Mouse (Mus musculus) hindbrain, embryonic 11.5 days (tissue): ENCODE measurements around the gene Fam219a. TPM values are rescaled to one million over a fixed set of nuclear protein-coding genes. Genes with fewer than 3 reads are reported as not detected.

Source experiments
- ATAC-seq: fragments of 200-750 bp; cut with Nextera tagmentation; 2 replicates; pipeline ENCODE4 v1.8.0; 2017; ENCODE audit warnings: mild to moderate bottlenecking, moderate TSS enrichment, moderate library complexity; ENCODE audit not compliant: low FRiP score
- DNase-seq: peaks from one replicate; pipeline ENCODE4 v3.0.0-alpha.2; 2015; ENCODE audit warnings: low spot score
- H3K27ac ChIP-seq: fragments of 300-500 bp; sonication (generic); 2 replicates; pipeline ENCODE4 v1.5.1; 2014; ENCODE audit warnings: mild to moderate bottlenecking, low read depth, low read length
- H3K27me3 ChIP-seq: fragments of 300-500 bp; sonication (generic); 2 replicates; pipeline ENCODE4 v1.6.1; 2014; ENCODE audit warnings: mild to moderate bottlenecking, low read length, moderate library complexity, mixed read lengths; ENCODE audit not compliant: control insufficient read depth, insufficient read depth
- H3K36me3 ChIP-seq: fragments of 300-500 bp; sonication (generic); 2 replicates; pipeline ENCODE4 v1.6.1; 2014; ENCODE audit warnings: mild to moderate bottlenecking, low read length, moderate library complexity, mixed read lengths; ENCODE audit not compliant: control insufficient read depth, insufficient read depth
- H3K4me1 ChIP-seq: fragments of 300-500 bp; sonication (generic); replicated peaks from 2 replicates; pipeline ENCODE4 v1.6.1; 2014; ENCODE audit warnings: low read length, mixed read lengths; ENCODE audit not compliant: control insufficient read depth, insufficient read depth
- H3K4me2 ChIP-seq: fragments of 300-500 bp; sonication (generic); replicated peaks from 2 replicates; pipeline ENCODE4 v1.6.1; 2014; ENCODE audit warnings: mild to moderate bottlenecking, low read depth, low read length
- H3K4me3 ChIP-seq: fragments of 300-500 bp; sonication (generic); 2 replicates; pipeline ENCODE4 v1.5.1; 2014; ENCODE audit warnings: low read depth, low read length
- H3K9ac ChIP-seq: fragments of 300-500 bp; sonication (generic); 2 replicates; pipeline ENCODE4 v1.6.1; 2014; ENCODE audit warnings: low read depth, low read length
- H3K9me3 ChIP-seq: fragments of 300-500 bp; sonication (generic); 2 replicates; pipeline ENCODE4 v1.6.1; 2016; ENCODE audit warnings: low read length; ENCODE audit not compliant: control insufficient read depth
- WGBS: fragments of 180-500 bp; shearing (Covaris S2); extraction: QIAGEN DNeasy Blood & Tissue Kit; methylation state at CpG from one replicate; pipeline ENCODE4 v1.1.7; 2014; 5-methylcytosine and 5-hydroxymethylcytosine counted together
- polyA plus RNA-seq: library from polyadenylated mRNA; unstranded; fragments of >200 nt; fragmentation: Nextera tagmentation; extraction: Ambion mirVana; gene quantifications from 2 replicates; pipeline ENCODE4 v1.2.1, GENCODE M21; 2014

Gene Fam219a
- polyA plus RNA-seq, 1 experiment from 2014 or later = 17.6 TPM

DNA sequence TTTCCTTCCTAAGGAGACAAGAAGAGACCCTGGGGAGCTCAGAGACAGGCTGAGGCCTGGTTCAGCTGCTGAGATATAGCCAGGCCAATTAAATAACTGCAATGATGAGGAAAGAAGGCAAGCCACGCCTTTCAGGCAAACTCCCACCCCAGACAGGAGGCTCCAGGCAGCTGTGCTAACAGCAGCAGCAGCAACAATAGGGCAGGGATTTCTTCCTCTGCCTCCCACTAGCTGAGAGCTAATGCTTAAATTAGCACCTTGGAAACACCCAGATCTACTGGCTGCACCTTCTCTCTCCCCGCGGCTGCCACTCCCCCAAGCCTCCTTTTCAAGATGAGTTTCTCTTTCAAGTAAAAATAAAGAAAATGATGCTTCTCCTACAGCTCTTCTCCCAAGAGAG lies 3.2 kb downstream of the Fam219a start:
- Histone ChIP-seq H3K4me1 (peaks cover 12% of the 10 kb centered on the region), H3K4me3 (no peak overlapping the region), H3K4me2 (peak overlapping the region; percentile 7; the same call in 1 of the 2 replicates), H3K9me3 (no peaks in the 10 kb centered on the region), H3K9ac (no peak overlapping the region), H3K27me3 (peaks cover 6% of the 10 kb centered on the region; the same call in 1 of the 2 replicates), H3K36me3 (no peaks in the 10 kb centered on the region), H3K27ac (peak overlapping the region; percentile 33; the same call in 1 of the 2 replicates)
- no peak for DNase-seq
- ATAC-seq = no peak
- WGBS = 24% methylated on average over 3 of the region's 3 CpGs

DNA sequence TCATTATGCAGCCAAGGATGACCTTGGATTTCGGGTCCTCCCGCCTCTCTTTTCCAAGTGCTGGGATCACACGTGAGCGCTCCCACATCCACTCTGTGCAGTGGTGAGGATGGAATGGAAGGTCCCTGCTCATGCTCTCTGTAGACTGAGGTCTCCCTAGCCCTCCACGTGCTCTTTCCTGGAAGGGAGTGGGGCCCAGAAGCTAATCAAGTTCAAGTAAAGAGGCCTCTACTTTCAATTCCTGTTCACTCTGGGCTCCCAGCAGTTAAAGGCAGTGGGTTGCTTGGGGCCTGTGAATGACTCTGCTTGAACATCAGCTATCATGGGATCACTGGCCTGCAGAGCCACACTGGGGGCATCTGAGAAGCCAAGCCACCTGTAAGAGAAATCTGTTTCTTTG lies 6.0 kb downstream of the Fam219a start:
- Histone ChIP-seq H3K9me3 (no peaks in the 10 kb centered on the region), H3K4me1 (peaks cover 11% of the 10 kb centered on the region), H3K27ac (no peak overlapping the region), H3K4me3 (no peak overlapping the region), H3K9ac (no peak overlapping the region), H3K4me2 (no peak overlapping the region), H3K27me3 (peaks cover 6% of the 10 kb centered on the region; the same call in 1 of the 2 replicates), H3K36me3 (no peaks in the 10 kb centered on the region)
- WGBS = 89% methylated on average over 5 of the region's 5 CpGs
- no peak for ATAC-seq
- DNase-seq = no peak

DNA sequence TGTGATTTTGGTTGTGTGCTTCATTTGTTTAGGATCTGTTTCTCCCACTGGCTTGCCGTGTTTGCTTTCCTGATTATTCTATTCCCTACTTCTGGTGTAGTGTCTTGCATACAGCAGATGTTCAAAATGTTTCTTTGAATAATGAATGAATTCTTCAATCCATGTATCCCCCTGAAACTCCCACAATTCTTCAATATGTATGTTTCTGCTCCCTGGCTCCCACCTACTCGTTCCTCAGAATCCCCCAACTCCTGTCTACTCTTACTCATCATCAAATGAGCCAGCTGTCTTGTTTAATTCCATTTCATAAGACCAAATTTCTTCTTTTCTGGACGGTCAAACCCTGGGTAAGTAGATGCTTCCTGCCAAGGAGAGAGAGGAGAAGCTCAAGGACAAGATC lies 12.2 kb downstream of the Fam219a start:
- no peaks in the 10 kb centered on the region for H3K36me3 ChIP-seq
- no peak overlapping the region for H3K9ac ChIP-seq
- no peak overlapping the region for H3K4me3 ChIP-seq
- DNase-seq (no peak), ATAC-seq (no peak)
- H3K27ac ChIP-seq = no peak overlapping the region
- no peaks in the 10 kb centered on the region for H3K27me3 ChIP-seq
- no peak overlapping the region for H3K4me2 ChIP-seq
- no peaks in the 10 kb centered on the region for H3K9me3 ChIP-seq
- no peaks in the 10 kb centered on the region for H3K4me1 ChIP-seq
- WGBS = 80% methylated on average over 3 of the region's 3 CpGs

DNA sequence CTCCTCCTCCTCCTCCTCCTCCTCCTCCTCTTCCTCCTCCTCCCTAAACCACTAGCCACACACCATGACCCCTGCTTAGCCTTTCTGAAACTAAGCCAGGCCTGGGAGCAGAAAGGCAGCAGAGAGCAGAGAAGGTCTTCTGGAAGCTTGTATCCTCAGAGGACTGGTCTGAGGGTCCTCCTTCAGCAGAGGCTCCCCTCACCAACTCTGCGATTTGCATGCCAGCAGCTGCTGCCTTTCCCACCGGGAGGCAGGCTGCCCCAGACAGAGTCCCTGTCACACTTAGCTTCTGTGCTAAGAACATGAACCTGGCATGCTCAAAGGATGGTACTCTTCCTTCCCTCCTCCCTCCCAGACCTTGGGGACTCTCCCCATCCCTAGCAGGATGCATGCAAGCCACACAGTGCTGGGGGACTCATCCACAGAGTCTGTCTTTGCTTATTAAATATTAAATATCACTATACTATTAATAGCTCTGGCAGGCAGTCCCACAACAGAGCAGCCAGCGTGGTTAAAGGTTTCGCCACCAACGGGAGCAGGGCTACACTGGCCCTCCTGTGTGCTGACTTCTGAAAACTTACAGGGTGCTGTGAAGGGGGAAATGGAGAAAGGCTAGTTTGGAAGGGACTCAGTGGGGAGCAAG lies 12.9 kb downstream of the Fam219a start:
- H3K9ac ChIP-seq = no peak overlapping the region
- 45% methylated on average over 5 of the region's 5 CpGs for WGBS
- no peak overlapping the region for H3K4me2 ChIP-seq
- no peaks in the 10 kb centered on the region for H3K4me1 ChIP-seq
- ATAC-seq (no peak), DNase-seq (no peak)
- no peaks in the 10 kb centered on the region for H3K36me3 ChIP-seq
- H3K27me3 ChIP-seq = no peaks in the 10 kb centered on the region
- no peak overlapping the region for H3K27ac ChIP-seq
- H3K9me3 ChIP-seq = no peaks in the 10 kb centered on the region
- H3K4me3 ChIP-seq = no peak overlapping the region

DNA sequence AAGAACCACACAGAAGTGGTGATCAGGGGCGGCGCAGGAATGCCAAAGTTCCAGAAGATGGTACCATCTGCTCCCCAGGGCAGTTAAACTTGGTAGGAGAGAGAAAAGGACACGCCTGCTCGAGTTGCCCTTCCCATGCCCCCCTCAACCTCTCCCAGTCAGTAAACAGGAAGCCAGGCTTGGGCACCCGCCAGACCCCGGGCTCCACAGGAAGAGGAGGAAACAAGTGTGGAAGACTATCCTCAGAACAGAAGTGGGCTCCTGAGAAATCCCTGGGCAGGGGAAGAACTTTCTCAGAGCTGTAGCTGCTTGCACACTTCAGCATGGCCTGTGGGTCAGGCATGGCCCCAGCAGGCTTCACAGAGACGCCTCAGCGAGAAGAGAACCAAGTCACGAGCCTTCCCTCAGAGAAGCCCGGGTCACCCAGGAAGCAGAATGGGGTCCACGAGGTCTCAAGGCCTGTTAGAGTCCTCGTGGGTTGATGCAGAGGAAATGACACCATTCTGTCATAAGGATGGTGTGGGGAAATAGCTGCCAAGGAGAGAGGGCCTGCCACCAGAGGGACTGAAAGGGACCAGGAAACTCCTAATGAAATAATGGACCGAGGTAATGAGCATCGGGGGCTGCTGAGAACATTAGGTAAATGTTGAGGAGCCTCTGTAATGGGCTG lies 14.2 kb downstream of the Fam219a start:
- Histone ChIP-seq H3K27me3 (no peaks in the 10 kb centered on the region), H3K4me1 (no peaks in the 10 kb centered on the region), H3K27ac (no peak overlapping the region), H3K4me2 (no peak overlapping the region), H3K9ac (no peak overlapping the region), H3K4me3 (no peak overlapping the region), H3K9me3 (no peaks in the 10 kb centered on the region), H3K36me3 (no peaks in the 10 kb centered on the region)
- WGBS = 82% methylated on average over 14 of the region's 14 CpGs
- no peak for DNase-seq
- no peak for ATAC-seq

DNA sequence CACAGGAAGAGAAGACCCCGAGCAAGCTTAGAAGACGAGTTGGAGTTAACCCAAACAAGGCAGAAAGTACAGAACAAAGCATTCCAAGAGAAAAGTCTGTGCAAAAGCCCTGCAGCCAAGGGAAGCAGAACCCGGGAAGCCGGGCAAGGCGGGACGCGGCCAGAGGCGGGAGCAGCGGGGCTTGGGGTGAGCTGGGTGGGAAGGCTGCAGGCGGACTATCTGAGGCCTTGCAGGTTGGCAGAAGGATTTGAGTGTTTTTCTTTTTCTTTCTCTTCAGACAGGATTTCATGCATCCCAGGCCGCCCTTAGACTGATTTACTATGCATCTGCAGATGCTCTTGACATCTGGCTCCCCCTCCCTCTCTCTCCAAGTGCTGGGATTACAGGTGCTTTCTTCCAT lies 16.2 kb downstream of the Fam219a start:
- Histone ChIP-seq H3K4me1 (no peaks in the 10 kb centered on the region), H3K9ac (no peak overlapping the region), H3K27ac (no peak overlapping the region), H3K36me3 (no peaks in the 10 kb centered on the region), H3K27me3 (no peaks in the 10 kb centered on the region), H3K4me3 (no peak overlapping the region), H3K9me3 (no peaks in the 10 kb centered on the region), H3K4me2 (no peak overlapping the region)
- ATAC-seq (no peak), DNase-seq (no peak)
- 77% methylated on average over 11 of the region's 11 CpGs for WGBS

DNA sequence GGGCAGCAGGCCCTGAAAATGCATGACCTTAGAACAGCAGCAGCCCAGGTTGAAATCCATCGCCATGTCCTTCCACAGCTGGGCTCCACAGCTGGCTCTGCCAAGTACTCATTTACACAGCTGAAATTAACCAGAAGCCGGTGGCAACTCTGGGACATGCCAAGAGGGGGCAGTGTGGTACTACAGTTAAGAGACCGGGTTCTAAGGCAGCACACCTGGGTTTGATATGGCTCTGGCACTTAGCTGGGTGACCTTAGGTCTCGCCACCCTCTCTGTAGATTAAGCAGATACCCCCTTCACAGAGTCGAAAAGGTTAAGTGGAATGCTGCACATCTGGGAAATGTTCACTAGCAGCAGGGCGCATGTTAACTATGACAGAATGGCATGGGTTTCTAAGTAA lies 16.8 kb downstream of the Fam219a start:
- H3K9ac ChIP-seq = no peak overlapping the region
- no peak overlapping the region for H3K4me3 ChIP-seq
- no peaks in the 10 kb centered on the region for H3K9me3 ChIP-seq
- no peak overlapping the region for H3K4me2 ChIP-seq
- no peak overlapping the region for H3K27ac ChIP-seq
- peak; percentile 85 for DNase-seq
- no peaks in the 10 kb centered on the region for H3K27me3 ChIP-seq
- 40% methylated on average over 6 of the region's 6 CpGs for WGBS
- peak; percentile 38; the same call in 1 of the 2 replicates for ATAC-seq
- H3K4me1 ChIP-seq = no peaks in the 10 kb centered on the region
- no peaks in the 10 kb centered on the region for H3K36me3 ChIP-seq

DNA sequence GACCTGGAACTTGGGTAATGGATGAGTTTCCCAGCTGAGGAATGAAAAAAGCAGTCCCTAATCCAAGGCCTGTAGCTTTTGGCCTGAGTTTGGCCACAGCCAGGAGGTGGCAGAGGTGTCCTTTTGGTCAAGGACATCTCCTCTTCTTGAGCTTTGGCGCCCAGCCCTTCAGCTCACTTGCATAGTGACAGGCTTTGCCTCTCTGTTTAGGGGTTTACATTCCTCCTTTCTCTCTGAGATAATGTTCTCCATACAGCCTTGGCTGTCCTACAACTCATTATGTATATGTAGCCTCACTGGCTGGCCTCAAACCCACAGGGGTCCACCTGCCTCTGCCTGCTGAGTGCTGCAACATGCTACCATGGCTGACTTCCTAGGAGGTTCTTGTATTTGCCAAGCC lies 22.3 kb downstream of the Fam219a start:
- Histone ChIP-seq H3K9ac (no peak overlapping the region), H3K4me1 (no peaks in the 10 kb centered on the region), H3K4me2 (no peak overlapping the region), H3K27ac (no peak overlapping the region), H3K36me3 (no peaks in the 10 kb centered on the region), H3K9me3 (no peaks in the 10 kb centered on the region), H3K27me3 (no peaks in the 10 kb centered on the region), H3K4me3 (no peak overlapping the region)
- 80% methylated on average over 1 of the region's 1 CpGs for WGBS
- DNase-seq (no peak), ATAC-seq (no peak)

DNA sequence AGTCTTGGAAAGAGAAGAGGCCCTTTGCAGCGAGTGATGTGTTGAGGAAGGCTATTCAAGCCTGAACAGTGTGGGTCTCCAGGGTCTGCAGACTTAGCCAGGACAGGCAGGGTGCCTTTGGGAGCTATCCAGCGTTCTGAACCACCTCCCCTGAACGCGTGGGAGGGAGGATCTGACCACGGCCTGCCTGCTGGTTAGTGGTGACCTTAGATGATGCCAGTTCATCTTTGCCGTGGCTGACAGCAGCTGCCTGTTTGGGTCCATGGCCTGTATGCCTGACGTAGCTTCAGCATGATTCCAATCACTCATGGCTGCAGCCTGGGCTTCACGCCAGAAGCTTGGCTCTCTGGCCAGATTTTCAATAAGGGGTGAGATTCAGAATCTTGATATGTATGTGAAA lies 23.4 kb downstream of the Fam219a start:
- no peak for ATAC-seq
- peak; percentile 53 for DNase-seq
- Histone ChIP-seq H3K9me3 (no peaks in the 10 kb centered on the region), H3K4me3 (no peak overlapping the region), H3K4me2 (no peak overlapping the region), H3K4me1 (no peaks in the 10 kb centered on the region), H3K36me3 (no peaks in the 10 kb centered on the region), H3K27ac (no peak overlapping the region), H3K27me3 (no peaks in the 10 kb centered on the region), H3K9ac (no peak overlapping the region)
- WGBS = 23% methylated on average over 8 of the region's 8 CpGs
